Mouse (Mus musculus): Measurements from ENCODE around the gene Chic2. TPM values are rescaled to one million over a fixed set of nuclear protein-coding genes. Genes with fewer than 3 reads are reported as not detected.

Chic2 gene
- polyA plus RNA-seq, 1 experiment from 2014 or later = 35.1 TPM

- Histone ChIP-seq H3K4me3 (replicated peaks) (no peak overlapping the region), H3K36me3 (no peaks in the 10 kb centered on the region), H3K27ac (replicated peaks) (no peak overlapping the region), H3K27me3 (no peaks in the 10 kb centered on the region), H3K4me1 (peaks cover 17% of the 10 kb centered on the region), H3K9ac (no peak overlapping the region), H3K9me3 (replicated peaks) (no peaks in the 10 kb centered on the region), H3K4me2 (replicated peaks) (no peak overlapping the region)
- no peak for ATAC-seq (ENCODE audit: insufficient number of reproducible peaks, low FRiP score, low TSS enrichment, low read depth)
- WGBS = 55% methylated on average over 7 of the region's 7 CpGs
Observed at GRCm38 (mm10) chr5:74971418-74971817, 73.2 kb downstream of the Chic2 start.

GRCm38 (mm10) chr5:74969341-74969740 lies 75.2 kb downstream of the Chic2 start:
- H3K9me3 ChIP-seq (replicated peaks) = no peaks in the 10 kb centered on the region
- no peak overlapping the region for H3K27ac ChIP-seq (replicated peaks)
- H3K36me3 ChIP-seq = no peaks in the 10 kb centered on the region
- peaks cover 10% of the 10 kb centered on the region for H3K4me1 ChIP-seq
- ATAC-seq (ENCODE audit: insufficient number of reproducible peaks, low FRiP score, low TSS enrichment, low read depth) = no peak
- no peak overlapping the region for H3K4me3 ChIP-seq (replicated peaks)
- H3K9ac ChIP-seq = no peak overlapping the region
- 67% methylated on average over 6 of the region's 6 CpGs for WGBS
- H3K27me3 ChIP-seq = no peaks in the 10 kb centered on the region
- H3K4me2 ChIP-seq (replicated peaks) = no peak overlapping the region

- no peaks in the 10 kb centered on the region for H3K9me3 ChIP-seq (replicated peaks)
- no peak overlapping the region for H3K4me2 ChIP-seq (replicated peaks)
- 0 out of 2 replicates have a peak, but pooled peaks cover 5% of the 10 kb centered on the region for H3K4me1 ChIP-seq
- no peaks in the 10 kb centered on the region for H3K36me3 ChIP-seq
- H3K27me3 ChIP-seq = no peaks in the 10 kb centered on the region
- H3K27ac ChIP-seq (replicated peaks) = peak overlapping the region; percentile 68; the same call in 1 of the 2 replicates
- no peak overlapping the region for H3K9ac ChIP-seq
- WGBS = 52% methylated on average over 3 of the region's 3 CpGs
- H3K4me3 ChIP-seq (replicated peaks) = no peak overlapping the region
- peak; percentile 34; the same call in 1 of the 2 replicates for ATAC-seq (ENCODE audit: insufficient number of reproducible peaks, low FRiP score, low TSS enrichment, low read depth)
Observed at GRCm38 (mm10) chr5:74967882-74968281, 76.7 kb downstream of the Chic2 start.

DNA sequence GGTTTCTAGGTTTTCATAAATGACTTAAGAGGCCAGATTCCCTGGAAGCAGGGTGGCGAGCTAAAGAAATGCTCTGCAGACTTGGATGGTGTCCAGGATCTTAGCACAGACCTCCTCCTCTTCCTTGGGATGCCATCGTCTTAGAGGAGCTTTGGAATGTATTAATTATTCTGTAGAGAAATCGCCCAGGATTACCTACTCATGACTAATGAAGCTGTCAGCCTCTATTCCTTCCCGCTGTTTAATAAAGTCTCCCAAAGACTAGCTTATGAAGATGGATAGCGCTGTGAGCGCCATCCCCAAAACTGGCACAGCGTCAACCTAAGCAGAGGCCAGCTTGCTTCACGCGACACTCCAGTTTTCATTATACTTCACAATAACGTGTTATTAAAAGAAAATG lies 77.7 kb downstream of the Chic2 start:
- WGBS = 47% methylated on average over 10 of the region's 10 CpGs
- H3K9me3 ChIP-seq (replicated peaks) = no peaks in the 10 kb centered on the region
- no peak overlapping the region for H3K27ac ChIP-seq (replicated peaks)
- H3K9ac ChIP-seq = no peak overlapping the region
- no peak overlapping the region for H3K4me3 ChIP-seq (replicated peaks)
- no peak overlapping the region for H3K4me2 ChIP-seq (replicated peaks)
- ATAC-seq (ENCODE audit: insufficient number of reproducible peaks, low FRiP score, low TSS enrichment, low read depth) = no peak
- 0 out of 2 replicates have a peak, but pooled peaks cover 5% of the 10 kb centered on the region for H3K4me1 ChIP-seq
- H3K36me3 ChIP-seq = no peaks in the 10 kb centered on the region
- no peaks in the 10 kb centered on the region for H3K27me3 ChIP-seq

DNA sequence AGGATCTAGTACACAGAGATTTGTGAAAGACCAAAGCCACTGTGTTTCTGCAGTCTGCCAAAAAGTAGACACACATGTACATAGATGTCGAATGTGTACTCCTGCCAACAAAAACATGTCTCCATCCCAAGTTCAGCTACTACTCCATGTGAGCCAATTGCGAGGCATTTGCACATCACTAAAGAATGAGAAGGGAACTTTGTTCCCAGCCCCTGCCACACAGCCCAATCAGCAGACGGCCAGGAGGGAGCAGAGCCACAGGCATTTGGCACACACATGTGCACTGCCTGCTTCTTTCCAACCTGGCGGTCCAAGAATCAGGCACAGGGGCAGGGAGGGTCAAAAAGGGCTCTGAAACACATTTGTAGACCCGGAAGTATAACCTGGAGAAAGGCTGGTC lies 81.8 kb downstream of the Chic2 start:
- ATAC-seq (ENCODE audit: insufficient number of reproducible peaks, low FRiP score, low TSS enrichment, low read depth) = no peak; the same call in 1 of the 2 replicates
- no peaks in the 10 kb centered on the region for H3K27me3 ChIP-seq

GRCm38 (mm10) chr5:74960840-74961543 lies 83.6 kb downstream of the Chic2 start:
- Histone ChIP-seq H3K4me2 (replicated peaks) (no peak overlapping the region), H3K27me3 (no peaks in the 10 kb centered on the region), H3K9me3 (replicated peaks) (no peaks in the 10 kb centered on the region), H3K36me3 (no peaks in the 10 kb centered on the region), H3K9ac (no peak overlapping the region), H3K27ac (replicated peaks) (no peak overlapping the region), H3K4me3 (replicated peaks) (no peak overlapping the region), H3K4me1 (peaks cover 20% of the 10 kb centered on the region; the same call in 1 of the 2 replicates)
- WGBS = 26% methylated on average over 14 of the region's 14 CpGs
- ATAC-seq (ENCODE audit: insufficient number of reproducible peaks, low FRiP score, low TSS enrichment, low read depth) = no peak

More for the DNA sequence above, 81.8 kb downstream of the Chic2 start:
- no peak overlapping the region for H3K9ac ChIP-seq
- H3K4me3 ChIP-seq (replicated peaks) = no peak overlapping the region
- no peaks in the 10 kb centered on the region for H3K9me3 ChIP-seq (replicated peaks)
- WGBS = 34% methylated on average over 5 of the region's 5 CpGs
- H3K4me2 ChIP-seq (replicated peaks) = no peak overlapping the region
- no peaks in the 10 kb centered on the region for H3K36me3 ChIP-seq
- peaks cover 18% of the 10 kb centered on the region; the same call in 1 of the 2 replicates for H3K4me1 ChIP-seq
- no peak overlapping the region for H3K27ac ChIP-seq (replicated peaks)

DNA sequence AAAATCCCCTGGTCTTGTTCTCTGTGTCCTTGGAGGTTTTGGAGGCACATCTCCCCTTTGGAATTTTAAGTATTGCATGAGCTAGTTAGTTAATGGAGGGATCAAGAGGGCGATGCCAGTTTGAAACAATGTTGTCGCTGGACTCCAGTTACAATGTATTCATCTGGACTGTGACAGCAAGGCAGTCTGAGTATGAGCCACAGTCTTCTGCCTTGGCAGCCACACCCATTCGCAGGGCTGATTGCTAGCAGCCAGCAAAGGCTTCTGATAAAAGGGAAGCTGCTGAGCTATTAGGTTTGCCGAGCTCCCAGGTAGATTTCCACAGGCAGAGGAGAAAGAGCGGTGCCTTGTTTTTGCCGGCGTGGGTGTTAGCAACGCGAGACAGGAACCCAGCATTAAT lies 84.3 kb downstream of the Chic2 start:
- Histone ChIP-seq H3K9me3 (replicated peaks) (no peaks in the 10 kb centered on the region), H3K36me3 (no peaks in the 10 kb centered on the region), H3K27me3 (no peaks in the 10 kb centered on the region), H3K4me3 (replicated peaks) (no peak overlapping the region), H3K4me1 (peaks cover 20% of the 10 kb centered on the region; the same call in 1 of the 2 replicates), H3K27ac (replicated peaks) (no peak overlapping the region), H3K9ac (no peak overlapping the region), H3K4me2 (replicated peaks) (no peak overlapping the region)
- ATAC-seq (ENCODE audit: insufficient number of reproducible peaks, low FRiP score, low TSS enrichment, low read depth) = no peak
- 39% methylated on average over 9 of the region's 9 CpGs for WGBS

DNA sequence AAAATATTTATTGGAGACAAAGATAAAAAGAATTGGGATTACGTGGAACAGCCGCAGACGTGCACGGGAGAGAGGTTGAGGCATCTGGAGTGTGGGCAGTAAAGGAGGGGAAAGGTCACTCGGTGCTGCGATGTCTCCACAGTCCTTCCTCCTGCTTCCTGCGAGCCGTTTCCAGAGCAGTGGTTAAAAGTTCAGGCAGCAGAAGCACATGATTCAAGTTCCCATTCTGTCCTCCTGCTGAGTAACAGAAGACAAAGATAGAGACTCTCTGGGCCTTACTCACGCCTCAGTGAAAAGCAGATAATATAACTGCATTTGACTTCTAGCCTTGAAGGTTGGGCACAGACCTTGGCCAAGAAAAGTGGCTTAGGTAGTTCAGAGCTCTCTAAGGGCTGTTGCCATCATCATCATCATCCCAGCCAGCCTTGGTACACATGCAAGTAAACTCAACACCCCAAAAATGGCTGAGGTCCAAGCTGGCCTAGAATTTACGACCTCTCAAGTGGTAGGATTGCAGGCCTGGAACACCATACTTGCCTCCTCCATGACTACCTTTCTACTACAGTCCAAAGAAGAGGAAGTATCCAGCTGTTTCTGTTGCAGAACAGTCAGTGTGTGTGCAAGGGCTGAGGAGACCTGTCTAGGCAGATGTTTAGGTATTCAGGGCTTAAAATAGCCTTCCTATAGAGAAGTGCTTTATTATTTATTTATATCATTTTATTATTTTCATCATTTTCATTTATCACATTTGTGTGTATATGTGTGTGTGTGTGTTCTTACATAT lies 87.1 kb downstream of the Chic2 start:
- H3K27me3 ChIP-seq = no peaks in the 10 kb centered on the region
- H3K27ac ChIP-seq (replicated peaks) = no peak overlapping the region
- no peak overlapping the region for H3K9ac ChIP-seq
- H3K36me3 ChIP-seq = no peaks in the 10 kb centered on the region
- no peak overlapping the region for H3K4me3 ChIP-seq (replicated peaks)
- no peak for ATAC-seq (ENCODE audit: insufficient number of reproducible peaks, low FRiP score, low TSS enrichment, low read depth)
- H3K4me2 ChIP-seq (replicated peaks) = no peak overlapping the region
- 51% methylated on average over 10 of the region's 10 CpGs for WGBS
- H3K4me1 ChIP-seq = peaks cover 20% of the 10 kb centered on the region; the same call in 1 of the 2 replicates
- H3K9me3 ChIP-seq (replicated peaks) = no peaks in the 10 kb centered on the region

- ATAC-seq (ENCODE audit: insufficient number of reproducible peaks, low FRiP score, low TSS enrichment, low read depth) = no peak
- no peak overlapping the region for H3K4me3 ChIP-seq (replicated peaks)
- 39% methylated on average over 9 of the region's 9 CpGs for WGBS
- no peaks in the 10 kb centered on the region for H3K27me3 ChIP-seq
- H3K27ac ChIP-seq (replicated peaks) = no peak overlapping the region
- H3K9ac ChIP-seq = no peak overlapping the region
- no peaks in the 10 kb centered on the region for H3K9me3 ChIP-seq (replicated peaks)
- H3K4me1 ChIP-seq = peaks cover 17% of the 10 kb centered on the region; the same call in 1 of the 2 replicates
- H3K4me2 ChIP-seq (replicated peaks) = no peak overlapping the region
- H3K36me3 ChIP-seq = no peaks in the 10 kb centered on the region
Observed at GRCm38 (mm10) chr5:74956335-74956734, 88.2 kb downstream of the Chic2 start.

- H3K9ac ChIP-seq = no peak overlapping the region
- no peaks in the 10 kb centered on the region for H3K27me3 ChIP-seq
- no peak for ATAC-seq (ENCODE audit: insufficient number of reproducible peaks, low FRiP score, low TSS enrichment, low read depth)
- no peaks in the 10 kb centered on the region for H3K36me3 ChIP-seq
- no peak overlapping the region for H3K27ac ChIP-seq (replicated peaks)
- H3K9me3 ChIP-seq (replicated peaks) = no peaks in the 10 kb centered on the region
- peaks cover 11% of the 10 kb centered on the region; the same call in 1 of the 2 replicates for H3K4me1 ChIP-seq
- 84% methylated on average over 1 of the region's 1 CpGs for WGBS
- H3K4me3 ChIP-seq (replicated peaks) = no peak overlapping the region
- H3K4me2 ChIP-seq (replicated peaks) = no peak overlapping the region
Observed at GRCm38 (mm10) chr5:74955565-74955964, 89.0 kb downstream of the Chic2 start.

DNA sequence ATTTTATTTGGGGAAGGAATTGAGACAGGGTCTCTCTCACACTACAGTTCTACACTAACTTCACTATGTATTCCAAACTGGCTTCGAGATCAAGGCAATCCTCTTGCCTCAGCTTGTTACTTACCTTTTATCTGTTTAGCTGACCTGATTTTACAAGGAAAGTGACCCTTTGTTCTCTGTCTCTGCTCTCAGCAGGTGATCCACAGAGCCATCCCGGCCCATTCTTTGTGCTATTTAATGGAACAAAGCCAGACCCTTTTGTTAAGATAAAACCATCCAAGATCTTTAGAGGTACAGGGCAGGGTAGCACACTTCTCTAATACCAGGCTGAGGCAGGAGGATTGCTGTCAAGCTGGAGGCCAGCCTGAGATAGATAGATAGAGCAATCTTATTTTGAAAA lies 91.6 kb downstream of the Chic2 start:
- 44% methylated on average over 2 of the region's 2 CpGs for WGBS
- no peak overlapping the region for H3K27ac ChIP-seq (replicated peaks)
- no peaks in the 10 kb centered on the region for H3K27me3 ChIP-seq
- 0 out of 2 replicates have a peak, but pooled peaks cover 9% of the 10 kb centered on the region for H3K4me1 ChIP-seq
- no peak for ATAC-seq (ENCODE audit: insufficient number of reproducible peaks, low FRiP score, low TSS enrichment, low read depth)
- no peak overlapping the region for H3K4me2 ChIP-seq (replicated peaks)
- no peaks in the 10 kb centered on the region for H3K9me3 ChIP-seq (replicated peaks)
- no peak overlapping the region for H3K4me3 ChIP-seq (replicated peaks)
- H3K9ac ChIP-seq = no peak overlapping the region
- H3K36me3 ChIP-seq = no peaks in the 10 kb centered on the region

Measured in embryonic facial prominence, embryonic 15.5 days (tissue).